Mouse (Mus musculus) CD4-positive helper T cell, adult 2 months (primary cell): ENCODE results near the gene Tspan4.

ENCODE experiments used
- DNase-seq: peaks from one replicate; pipeline ENCODE4 v3.0.0-alpha.2; 2012; ENCODE audit warnings: low read depth, missing footprints, low spot score

Tspan4 gene

GRCm38 (mm10) chr7:141476226-141476980 lies 1.4 kb downstream of the Tspan4 start:
- DNase-seq, result peak; percentile 41

GRCm38 (mm10) chr7:141476981-141477370 lies 1.9 kb downstream of the Tspan4 start:
- DNase-seq, result no peak

DNA sequence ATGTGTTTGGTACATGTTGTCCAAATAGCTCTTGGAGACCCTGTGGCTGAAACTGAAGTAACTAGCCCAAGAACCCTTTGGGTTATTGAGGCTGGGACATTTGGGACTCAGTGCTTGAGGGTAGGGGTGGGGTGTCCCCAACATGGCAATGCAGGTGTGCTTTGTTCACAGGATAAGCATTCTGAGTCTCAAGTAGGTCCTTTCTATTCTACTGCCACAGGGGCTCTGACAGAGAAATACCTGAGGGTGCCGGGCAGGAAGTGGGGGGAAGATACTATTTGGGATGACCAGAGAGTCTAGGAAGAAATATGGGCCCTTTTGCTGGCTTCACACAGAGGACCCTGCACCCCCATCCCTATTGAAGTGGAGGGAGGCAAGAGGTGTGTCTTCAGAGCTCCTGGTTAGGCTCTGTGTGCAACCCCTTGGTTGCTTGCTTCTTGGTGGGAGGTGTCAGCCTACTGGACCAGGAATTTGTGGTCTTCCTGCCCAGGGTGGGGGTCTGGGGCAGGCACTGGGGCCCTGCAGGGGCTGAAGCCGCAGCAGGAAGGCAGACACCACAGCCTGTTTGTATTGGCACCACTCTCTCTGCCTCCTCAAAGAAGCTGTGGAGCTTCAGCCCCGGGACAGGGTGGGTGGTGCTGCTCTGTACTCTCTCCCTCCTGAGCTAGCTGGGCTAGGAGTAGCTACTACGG lies 2.7 kb downstream of the Tspan4 start:
- DNase-seq, result no peak

- no peak for DNase-seq
Measured at GRCm38 (mm10) chr7:141478270-141478748, 3.3 kb downstream of the Tspan4 start.

- DNase-seq, result peak; percentile 88
Measured at GRCm38 (mm10) chr7:141480842-141481497, 5.9 kb downstream of the Tspan4 start.

- DNase-seq, result peak; percentile 65
Measured at GRCm38 (mm10) chr7:141481498-141482401, 6.7 kb downstream of the Tspan4 start.

GRCm38 (mm10) chr7:141482531-141483024 lies 7.5 kb downstream of the Tspan4 start:
- no peak for DNase-seq

GRCm38 (mm10) chr7:141483114-141483653 lies 8.1 kb downstream of the Tspan4 start:
- DNase-seq, result no peak

GRCm38 (mm10) chr7:141484186-141485120 lies 9.4 kb downstream of the Tspan4 start:
- no peak for DNase-seq

- DNase-seq, result no peak
Measured at GRCm38 (mm10) chr7:141485186-141485585, 10.1 kb downstream of the Tspan4 start.

- DNase-seq, result no peak
Measured at GRCm38 (mm10) chr7:141485606-141486005, 10.6 kb downstream of the Tspan4 start.

DNA sequence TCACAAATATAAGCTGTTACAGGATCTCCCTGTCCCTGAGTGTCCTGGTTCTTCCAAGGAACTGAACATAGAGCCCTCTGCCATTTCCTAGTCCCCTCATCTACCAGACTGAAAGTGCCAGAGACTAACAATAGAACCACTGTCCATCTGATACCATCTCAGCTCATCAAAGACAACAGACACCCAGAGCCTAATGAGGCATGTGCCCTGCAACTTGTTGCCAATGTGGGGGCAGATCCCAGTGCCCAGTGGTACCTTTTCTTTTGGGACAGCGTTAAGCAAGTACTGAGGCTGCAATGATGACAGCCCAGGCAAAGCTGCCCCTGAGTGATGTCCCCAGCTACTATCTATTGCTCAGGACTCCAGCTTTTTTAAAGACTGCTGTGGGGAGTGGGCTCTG lies 11.2 kb downstream of the Tspan4 start:
- no peak for DNase-seq

DNA sequence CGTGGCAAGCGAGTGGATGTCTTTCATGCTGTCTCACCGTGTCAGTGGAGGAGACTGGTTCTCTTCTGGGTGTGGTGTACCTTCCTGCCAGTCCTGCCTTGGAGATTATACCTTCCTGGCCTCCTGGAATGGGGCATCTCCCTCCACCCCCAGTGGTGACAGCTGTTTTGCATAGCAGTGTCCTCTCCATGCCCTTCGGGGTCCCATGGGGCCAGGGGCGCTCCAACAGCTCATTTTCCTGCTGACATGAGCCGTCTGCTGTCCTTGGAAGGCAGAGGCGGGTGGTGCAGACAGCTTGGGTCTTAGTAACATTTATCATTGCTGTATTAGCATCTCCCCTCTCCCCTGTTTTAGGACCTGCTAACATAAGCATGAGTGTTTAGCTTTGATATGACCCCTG lies 12.1 kb downstream of the Tspan4 start:
- DNase-seq, result no peak

- no peak for DNase-seq
Measured at GRCm38 (mm10) chr7:141491151-141491550, 16.1 kb downstream of the Tspan4 start.

- DNase-seq, result no peak
Measured at GRCm38 (mm10) chr7:141492738-141493137, 17.7 kb downstream of the Tspan4 start.

GRCm38 (mm10) chr7:141493729-141494128 lies 18.7 kb downstream of the Tspan4 start:
- DNase-seq, result no peak

- no peak for DNase-seq
Measured at GRCm38 (mm10) chr7:141495379-141495778, 20.3 kb downstream of the Tspan4 start.

GRCm38 (mm10) chr7:141495940-141496339 lies 20.9 kb downstream of the Tspan4 start:
- no peak for DNase-seq

- no peak for DNase-seq
Measured at GRCm38 (mm10) chr7:141497600-141497999, 22.6 kb downstream of the Tspan4 start.
